Mouse (Mus musculus): Measurements from ENCODE around the gene Atp5j2. TPM values are rescaled to one million over a fixed set of nuclear protein-coding genes. Genes with fewer than 3 reads are reported as not detected.

The Atp5j2 gene
- polyA plus RNA-seq, 1 experiment, result 316 TPM

GRCm38 (mm10) chr5:145167306-145167661 lies 24.6 kb downstream of the Atp5j2 start:
- H3K9ac ChIP-seq (ENCODE audit: low read depth, poor library complexity, severe bottlenecking), result peak overlapping the region; percentile 95
- H3K27ac ChIP-seq (ENCODE audit: insufficient read depth, low read length), result peak overlapping the region; percentile 7; the same call in 1 of the 2 replicates
- H3K4me3 ChIP-seq (ENCODE audit: low read depth, low read length), result peak overlapping the region; percentile 100
- peaks cover 9% of the 10 kb centered on the region; the same call in 1 of the 2 replicates for H3K36me3 ChIP-seq (ENCODE audit: control insufficient read depth, insufficient read depth, low read length, poor library complexity, severe bottlenecking)
- peaks cover 3% of the 10 kb centered on the region for H3K4me1 ChIP-seq (ENCODE audit: control insufficient read depth, insufficient read depth, low read length)
- TF ChIP-seq EP300 (IDR thresholded peaks at IDR 0.05; ENCODE audit: insufficient read depth, low read depth, low read length) (no peak), POLR2A (IDR thresholded peaks at IDR 0.05; ENCODE audit: insufficient read depth, low read length) (no peak), CTCF (IDR thresholded peaks at IDR 0.05; ENCODE audit: low read depth, low read length) (no peak)
- no peaks in the 10 kb centered on the region for H3K27me3 ChIP-seq (ENCODE audit: control insufficient read depth, insufficient read depth, low read length, poor library complexity, severe bottlenecking)
- no peaks in the 10 kb centered on the region for H3K9me3 ChIP-seq (replicated peaks; ENCODE audit: control insufficient read depth, insufficient read depth, low read length, poor library complexity, severe bottlenecking)

GRCm38 (mm10) chr5:145166536-145167305 lies 25.1 kb downstream of the Atp5j2 start, which contains the start of the genes Ptcd1 and Cpsf4:
Gene Ptcd1, minus strand, starts transcription at chr5:145167108.
Gene Cpsf4, plus strand, starts transcription at chr5:145167213.
- Histone ChIP-seq H3K27me3 (ENCODE audit: control insufficient read depth, insufficient read depth, low read length, poor library complexity, severe bottlenecking) (no peaks in the 10 kb centered on the region), H3K9ac (ENCODE audit: low read depth, poor library complexity, severe bottlenecking) (peak within 1 kb of the TSS; percentile 95), H3K4me3 (ENCODE audit: low read depth, low read length) (peak within 1 kb of the TSS; percentile 100), H3K9me3 (replicated peaks; ENCODE audit: control insufficient read depth, insufficient read depth, low read length, poor library complexity, severe bottlenecking) (no peaks in the 10 kb centered on the region), H3K4me1 (ENCODE audit: control insufficient read depth, insufficient read depth, low read length) (peaks cover 3% of the 10 kb centered on the region), H3K27ac (ENCODE audit: insufficient read depth, low read length) (peak within 1 kb of the TSS; percentile 51), H3K36me3 (ENCODE audit: control insufficient read depth, insufficient read depth, low read length, poor library complexity, severe bottlenecking) (peaks cover 9% of the 10 kb centered on the region; the same call in 1 of the 2 replicates)
- 0 out of 2 replicates have a peak, but pooled peaks have one; percentile 10 for TF ChIP-seq EP300 (IDR thresholded peaks at IDR 0.05; ENCODE audit: insufficient read depth, low read depth, low read length)
- TF ChIP-seq POLR2A (IDR thresholded peaks at IDR 0.05; ENCODE audit: insufficient read depth, low read length), result peak; percentile 64
- TF ChIP-seq CTCF (IDR thresholded peaks at IDR 0.05; ENCODE audit: low read depth, low read length), result no peak

GRCm38 (mm10) chr5:145165184-145165583 lies 26.7 kb downstream of the Atp5j2 start:
- H3K4me1 ChIP-seq (ENCODE audit: control insufficient read depth, insufficient read depth, low read length), result peaks cover 3% of the 10 kb centered on the region
- peak overlapping the region; percentile 70 for H3K4me3 ChIP-seq (ENCODE audit: low read depth, low read length)
- H3K27ac ChIP-seq (ENCODE audit: insufficient read depth, low read length), result peak overlapping the region; percentile 73
- no peaks in the 10 kb centered on the region for H3K36me3 ChIP-seq (ENCODE audit: control insufficient read depth, insufficient read depth, low read length, poor library complexity, severe bottlenecking)
- H3K9me3 ChIP-seq (replicated peaks; ENCODE audit: control insufficient read depth, insufficient read depth, low read length, poor library complexity, severe bottlenecking), result no peaks in the 10 kb centered on the region
- TF ChIP-seq POLR2A (IDR thresholded peaks at IDR 0.05; ENCODE audit: insufficient read depth, low read length), result no peak
- TF ChIP-seq EP300 (IDR thresholded peaks at IDR 0.05; ENCODE audit: insufficient read depth, low read depth, low read length), result no peak
- no peak for TF ChIP-seq CTCF (IDR thresholded peaks at IDR 0.05; ENCODE audit: low read depth, low read length)
- H3K27me3 ChIP-seq (ENCODE audit: control insufficient read depth, insufficient read depth, low read length, poor library complexity, severe bottlenecking), result no peaks in the 10 kb centered on the region
- H3K9ac ChIP-seq (ENCODE audit: low read depth, poor library complexity, severe bottlenecking), result peak overlapping the region; percentile 60

- H3K9me3 ChIP-seq (replicated peaks; ENCODE audit: control insufficient read depth, insufficient read depth, low read length, poor library complexity, severe bottlenecking), result no peaks in the 10 kb centered on the region
- no peak for TF ChIP-seq EP300 (IDR thresholded peaks at IDR 0.05; ENCODE audit: insufficient read depth, low read depth, low read length)
- TF ChIP-seq POLR2A (IDR thresholded peaks at IDR 0.05; ENCODE audit: insufficient read depth, low read length), result peak; percentile 32
- TF ChIP-seq CTCF (IDR thresholded peaks at IDR 0.05; ENCODE audit: low read depth, low read length), result no peak
- peak overlapping the region; percentile 73 for H3K27ac ChIP-seq (ENCODE audit: insufficient read depth, low read length)
- peak overlapping the region; percentile 60 for H3K9ac ChIP-seq (ENCODE audit: low read depth, poor library complexity, severe bottlenecking)
- H3K4me1 ChIP-seq (ENCODE audit: control insufficient read depth, insufficient read depth, low read length), result peaks cover 3% of the 10 kb centered on the region
- no peaks in the 10 kb centered on the region for H3K27me3 ChIP-seq (ENCODE audit: control insufficient read depth, insufficient read depth, low read length, poor library complexity, severe bottlenecking)
- peak overlapping the region; percentile 70 for H3K4me3 ChIP-seq (ENCODE audit: low read depth, low read length)
- H3K36me3 ChIP-seq (ENCODE audit: control insufficient read depth, insufficient read depth, low read length, poor library complexity, severe bottlenecking), result no peaks in the 10 kb centered on the region
Measured at GRCm38 (mm10) chr5:145164710-145165109, 27.2 kb downstream of the Atp5j2 start.

GRCm38 (mm10) chr5:145161361-145161760 lies 30.5 kb downstream of the Atp5j2 start:
- Histone ChIP-seq H3K36me3 (ENCODE audit: control insufficient read depth, insufficient read depth, low read length, poor library complexity, severe bottlenecking) (peaks cover 11% of the 10 kb centered on the region), H3K9ac (ENCODE audit: low read depth, poor library complexity, severe bottlenecking) (no peak overlapping the region), H3K4me3 (ENCODE audit: low read depth, low read length) (no peak overlapping the region), H3K27ac (ENCODE audit: insufficient read depth, low read length) (no peak overlapping the region), H3K27me3 (ENCODE audit: control insufficient read depth, insufficient read depth, low read length, poor library complexity, severe bottlenecking) (no peaks in the 10 kb centered on the region), H3K4me1 (ENCODE audit: control insufficient read depth, insufficient read depth, low read length) (peaks cover 2% of the 10 kb centered on the region), H3K9me3 (replicated peaks; ENCODE audit: control insufficient read depth, insufficient read depth, low read length, poor library complexity, severe bottlenecking) (no peaks in the 10 kb centered on the region)
- TF ChIP-seq EP300 (IDR thresholded peaks at IDR 0.05; ENCODE audit: insufficient read depth, low read depth, low read length) (no peak), CTCF (IDR thresholded peaks at IDR 0.05; ENCODE audit: low read depth, low read length) (no peak), POLR2A (IDR thresholded peaks at IDR 0.05; ENCODE audit: insufficient read depth, low read length) (no peak)

- H3K4me1 ChIP-seq (ENCODE audit: control insufficient read depth, insufficient read depth, low read length), result no peaks in the 10 kb centered on the region
- H3K9ac ChIP-seq (ENCODE audit: low read depth, poor library complexity, severe bottlenecking), result no peak overlapping the region
- no peaks in the 10 kb centered on the region for H3K27me3 ChIP-seq (ENCODE audit: control insufficient read depth, insufficient read depth, low read length, poor library complexity, severe bottlenecking)
- H3K36me3 ChIP-seq (ENCODE audit: control insufficient read depth, insufficient read depth, low read length, poor library complexity, severe bottlenecking), result peaks cover 23% of the 10 kb centered on the region
- no peak overlapping the region for H3K4me3 ChIP-seq (ENCODE audit: low read depth, low read length)
- no peaks in the 10 kb centered on the region for H3K9me3 ChIP-seq (replicated peaks; ENCODE audit: control insufficient read depth, insufficient read depth, low read length, poor library complexity, severe bottlenecking)
- TF ChIP-seq POLR2A (IDR thresholded peaks at IDR 0.05; ENCODE audit: insufficient read depth, low read length), result no peak
- no peak for TF ChIP-seq EP300 (IDR thresholded peaks at IDR 0.05; ENCODE audit: insufficient read depth, low read depth, low read length)
- TF ChIP-seq CTCF (IDR thresholded peaks at IDR 0.05; ENCODE audit: low read depth, low read length), result no peak
- H3K27ac ChIP-seq (ENCODE audit: insufficient read depth, low read length), result no peak overlapping the region
Measured at GRCm38 (mm10) chr5:145152690-145153089, 39.2 kb downstream of the Atp5j2 start.
